Mouse (Mus musculus) adrenal gland, adult 18-20 months (tissue): Measurements from ENCODE around the gene Cd244a. TPM values are rescaled to one million over a fixed set of nuclear protein-coding genes. Genes with fewer than 3 reads are reported as not detected.

Experiments used
- DNase-seq, 2 experiments: peaks; one replicate each; pipeline ENCODE4 v3.0.0; 2021 to 2022; ENCODE audit warnings: low spot score in 2 of 2
- microRNA-seq, 2 experiments: library from miRNA; unstranded; fragments of <30 nt; microRNA quantifications; one replicate each; pipeline ENCODE4 v1.2.0; 2021; ENCODE audit warnings: borderline number of aligned reads in 2 of 2
- total RNA-seq, 2 experiments: library from RNA; stranded (reverse); gene quantifications; 1 replicate in 1 of 2; 2 replicates in 1 of 2; pipeline ENCODE4 v1.2.3; 2021

Gene Cd244a
- total RNA-seq, 2 experiments from 2014 or later = 0.50 to 0.80 TPM

DNA sequence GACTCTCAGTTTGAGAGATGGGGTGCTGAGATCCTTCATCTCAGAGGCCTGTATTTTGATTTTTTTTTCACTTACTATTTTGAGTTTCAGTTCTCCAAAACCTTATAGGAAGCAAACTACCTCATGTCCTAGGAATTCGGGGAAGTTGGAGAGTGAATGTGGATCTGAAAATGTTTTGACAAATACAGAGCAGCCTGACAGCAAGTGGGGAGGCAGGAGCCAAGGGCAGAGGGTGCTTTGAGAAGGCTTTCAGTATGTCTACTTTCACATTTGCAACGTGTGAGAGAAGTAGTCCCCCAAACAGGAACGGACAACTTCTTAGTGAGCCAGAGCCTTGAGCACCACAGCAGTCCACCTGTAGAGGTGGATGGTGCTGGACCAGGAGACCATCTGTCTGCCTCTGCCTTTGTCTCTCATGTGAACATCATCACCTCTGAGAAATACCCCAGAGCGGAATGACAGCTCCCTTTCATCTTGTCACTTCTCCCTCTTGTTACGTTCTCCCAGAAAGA is 87.5 kb downstream of the Cd244a start:
- no peak for DNase-seq

GRCm38 (mm10) chr1:171647716-171648115 is 88.7 kb downstream of the Cd244a start:
- no peak for DNase-seq

GRCm38 (mm10) chr1:171648840-171649239 is 89.8 kb downstream of the Cd244a start:
- DNase-seq = no peak

DNA sequence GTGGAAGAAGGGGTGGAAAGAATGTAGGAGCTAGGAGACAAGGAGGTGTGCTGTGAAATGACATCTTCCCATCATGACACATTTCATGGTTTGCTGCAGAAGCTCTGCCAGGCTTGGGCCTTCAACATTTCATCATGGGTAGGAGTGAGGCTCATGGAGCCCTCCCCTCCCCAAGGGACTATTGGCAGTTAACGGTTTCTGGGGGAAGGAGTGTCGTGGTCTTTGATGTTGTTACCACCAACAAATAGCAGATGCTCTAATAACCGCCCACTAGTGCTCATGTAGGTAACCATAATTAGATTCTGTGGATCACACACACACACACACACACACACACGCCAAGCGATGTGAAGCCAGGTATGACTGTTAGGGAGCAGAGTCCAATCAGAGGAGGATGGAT is 93.7 kb downstream of the Cd244a start, which contains the start of gene Slamf7:
Gene Slamf7, minus strand, starts transcription at position 302 of the 400 bp plus-strand sequence.
- no peak for DNase-seq

- DNase-seq = no peak
These were observed 99.6 kb downstream of the Cd244a start for GRCm38 (mm10) chr1:171658561-171658991.

Small RNAs within 50 kb of the gene (microRNA-seq; reads per million reads assigned to microRNA genes)
- gene Mir7683 = 0 reads per million in 2 experiments

Other genes starting within 250 kb of the Cd244a start
- gene Dedd, start 230.0 kb upstream of the Cd244a start, total RNA-seq = 10 to 100 TPM; 38.1 to 38.3 TPM
- 10 to 100 TPM; 68.9 to 71.0 TPM for gene Nit1, start 213.5 kb upstream of the Cd244a start, total RNA-seq
- 100 to 1,000 TPM; 137 to 168 TPM for gene Pfdn2, start 213.5 kb upstream of the Cd244a start, total RNA-seq
- gene Klhdc9, start 198.4 kb upstream of the Cd244a start, total RNA-seq = 1 to 10 TPM; 1.3 to 2.4 TPM
- under 1 TPM; 0.20 to 0.45 TPM for gene Nectin4, start 189.1 kb upstream of the Cd244a start, total RNA-seq
- gene Arhgap30, start 170.2 kb upstream of the Cd244a start, total RNA-seq = 1 to 10 TPM; 3.6 to 6.8 TPM
- gene Usf1, start 147.9 kb upstream of the Cd244a start, total RNA-seq = 10 to 100 TPM; 51.7 to 53.5 TPM
- 1 to 10 TPM; 3.1 to 4.0 TPM for gene Tstd1, start 140.3 kb upstream of the Cd244a start, total RNA-seq
- 10 to 100 TPM; 29.3 to 36.4 TPM for gene F11r, start 121.7 kb upstream of the Cd244a start, total RNA-seq
- 1 to 10 TPM; 5.7 to 6.5 TPM for gene Alyref2, start 55.7 kb upstream of the Cd244a start, total RNA-seq
- gene Itln1, start 23.9 kb upstream of the Cd244a start, total RNA-seq = not detected
- gene Ly9, start 48.2 kb downstream of the Cd244a start, total RNA-seq = 1 to 10 TPM in 1 of 2 experiments, under 1 TPM in 1; 0.89 to 3.0 TPM
- gene Slamf7, start 93.8 kb downstream of the Cd244a start, total RNA-seq = 1 to 10 TPM in 1 of 2 experiments, under 1 TPM in 1; 0.66 to 3.0 TPM
- gene Cd48, start 122.8 kb downstream of the Cd244a start, total RNA-seq = 1 to 10 TPM; 2.4 to 5.6 TPM
- gene Slamf1, start 207.9 kb downstream of the Cd244a start, total RNA-seq = under 1 TPM in 1 of 2 experiments, not detected in 1; 0.19 TPM